Mouse (Mus musculus): ENCODE data around the gene Pmvk.
A peak's percentile ranks its signal among the peaks of the same experiment; 100 is the strongest.
"Not testable (repeated sequence)": the region's sequence is repeated elsewhere in the genome, so short reads cannot be mapped to it uniquely, and the experiment has no call there.

Pmvk gene

DNA sequence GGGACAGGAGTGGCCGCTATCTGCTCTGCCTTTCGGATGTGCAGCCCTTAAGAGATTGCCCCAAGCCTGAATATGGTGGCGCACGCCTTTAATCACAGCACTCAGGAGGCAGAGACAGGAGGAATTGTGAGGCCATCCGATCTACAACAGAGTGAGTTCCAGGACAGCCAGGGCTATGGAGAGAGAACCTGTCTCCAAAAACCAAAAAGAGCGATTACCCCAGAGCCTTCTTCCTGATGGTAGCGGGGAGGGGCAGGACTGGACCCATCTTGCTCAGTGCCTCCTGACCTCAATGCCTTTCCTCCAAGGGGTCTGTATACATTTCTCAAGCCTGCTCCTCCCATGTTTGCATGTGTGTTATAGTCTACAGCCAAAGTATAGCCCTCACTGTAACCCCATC is 25.3 kb upstream of the Pmvk start:
- DNase-seq (ENCODE audit: low spot score in 2 of 2), result not testable (repeated sequence)

DNA sequence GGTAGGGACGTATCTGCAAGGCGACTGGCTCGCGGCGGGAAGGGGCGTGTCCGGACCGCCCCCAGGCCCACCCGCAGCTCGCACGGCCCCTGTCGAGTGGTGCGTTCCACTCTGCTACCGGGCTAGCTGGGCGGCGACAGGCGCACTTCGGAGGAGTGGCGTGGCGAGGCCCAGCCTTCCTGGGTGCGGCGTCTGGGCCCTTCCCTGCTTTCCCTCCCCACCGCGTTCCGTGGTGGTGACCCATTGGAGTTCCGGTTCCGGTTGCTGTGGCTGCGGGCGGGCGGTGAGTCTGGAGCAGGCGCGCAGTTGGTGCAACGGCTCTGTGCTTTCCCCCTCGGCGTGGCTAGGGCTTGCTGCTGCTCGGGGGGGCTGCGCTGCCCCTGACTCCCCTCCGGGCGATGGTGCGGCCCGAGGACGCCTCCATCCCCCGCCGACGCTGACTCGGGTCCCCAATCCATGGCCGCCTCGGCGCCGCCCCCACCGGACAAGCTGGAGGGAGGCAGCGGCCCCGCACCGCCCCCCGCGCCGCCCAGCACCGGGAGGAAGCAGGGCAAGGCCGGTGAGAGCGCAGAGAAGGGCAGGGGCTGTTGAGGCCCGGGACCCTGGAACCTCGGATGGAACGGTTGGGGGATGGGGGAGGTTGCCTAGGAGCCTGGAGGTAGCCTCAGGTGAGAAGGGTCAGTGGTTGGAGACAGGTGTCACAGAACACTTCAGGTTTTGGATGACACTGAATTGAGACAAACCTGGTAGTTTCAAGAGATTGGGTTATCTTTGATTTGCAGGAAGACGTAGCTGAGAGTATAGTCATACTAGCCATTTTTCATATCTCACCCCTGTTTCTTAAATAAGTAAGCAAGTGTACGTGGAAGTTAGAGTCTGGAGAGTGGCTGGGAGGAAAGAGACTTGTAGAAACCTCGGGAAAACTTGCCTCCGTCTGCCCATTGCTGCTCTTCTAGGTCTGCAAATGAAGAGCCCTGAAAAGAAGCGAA is 23.9 kb upstream of the Pmvk start, which contains the start of gene Pygo2:
Gene Pygo2 (plus strand): TSS at position 44 of the 989 bp plus-strand sequence.
- peak; percentile 98 for DNase-seq (ENCODE audit: low spot score in 2 of 2)

GRCm38 (mm10) chr3:89432606-89433005 is 21.7 kb upstream of the Pmvk start:
- DNase-seq (ENCODE audit: low spot score in 2 of 2), result no peak

GRCm38 (mm10) chr3:89434532-89434931 is 19.8 kb upstream of the Pmvk start:
- no peak for DNase-seq (ENCODE audit: low spot score in 2 of 2)

- DNase-seq (ENCODE audit: low spot score in 2 of 2), result peak in 1 of 2 experiments; percentile 55
These were observed 19.3 kb upstream of the Pmvk start for GRCm38 (mm10) chr3:89435041-89435440.

- DNase-seq (ENCODE audit: low spot score in 2 of 2), result peak in 1 of 2 experiments; percentile 50
These were observed 17.9 kb upstream of the Pmvk start, which contains the start of gene Pbxip1 for GRCm38 (mm10) chr3:89436176-89437113. Pbxip1 (plus strand) TSS chr3:89436706.

DNA sequence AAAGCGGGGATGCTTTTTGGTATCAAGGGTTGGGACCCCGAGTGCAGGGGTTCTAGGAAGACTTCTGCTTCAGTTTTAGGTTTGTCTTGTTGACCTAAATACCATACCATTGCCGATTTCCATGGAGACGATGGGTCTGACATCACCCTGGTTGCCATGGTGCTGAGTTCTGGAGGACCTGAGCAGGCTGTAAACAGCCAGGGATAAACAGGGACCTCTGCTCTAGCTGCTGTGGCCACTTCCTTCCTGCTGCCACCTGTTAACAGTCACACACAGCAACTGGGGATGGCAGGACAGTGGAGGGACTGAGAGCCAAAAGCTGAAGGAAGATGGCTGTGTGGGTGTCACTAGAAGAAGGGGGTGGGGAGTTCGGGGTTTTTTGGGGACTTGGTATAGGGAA is 17.1 kb upstream of the Pmvk start:
- peak; percentile 51 to 70 for DNase-seq (ENCODE audit: low spot score in 2 of 2)

- DNase-seq (ENCODE audit: low spot score in 2 of 2), result no peak
These were observed 13.7 kb upstream of the Pmvk start for GRCm38 (mm10) chr3:89440691-89441090.

- DNase-seq (ENCODE audit: low spot score in 2 of 2), result no peak
These were observed 5.4 kb upstream of the Pmvk start for GRCm38 (mm10) chr3:89448720-89449537.

DNA sequence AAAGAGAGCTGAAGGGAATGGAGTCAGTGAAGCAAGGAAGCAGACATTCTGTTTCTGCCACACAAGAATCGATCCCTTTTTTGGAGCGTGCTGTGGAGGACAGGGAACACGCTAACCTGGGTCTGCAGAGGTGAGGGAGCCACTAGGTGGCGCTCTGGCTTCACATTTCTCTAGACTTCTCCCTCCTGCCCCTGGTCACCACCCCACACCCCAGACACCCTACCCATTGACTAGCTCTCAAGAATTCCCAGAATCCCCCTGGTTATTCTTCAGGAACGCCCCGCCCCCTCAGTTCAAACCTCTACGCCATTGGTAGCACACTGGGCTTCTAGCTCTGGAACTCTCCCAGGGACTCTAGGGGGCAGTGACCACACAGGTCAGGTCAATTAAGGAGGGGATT is 4.8 kb upstream of the Pmvk start:
- peak; percentile 67 to 77 for DNase-seq (ENCODE audit: low spot score in 2 of 2)

GRCm38 (mm10) chr3:89451916-89452315 is 2.4 kb upstream of the Pmvk start:
- DNase-seq (ENCODE audit: low spot score in 2 of 2), result no peak

DNA sequence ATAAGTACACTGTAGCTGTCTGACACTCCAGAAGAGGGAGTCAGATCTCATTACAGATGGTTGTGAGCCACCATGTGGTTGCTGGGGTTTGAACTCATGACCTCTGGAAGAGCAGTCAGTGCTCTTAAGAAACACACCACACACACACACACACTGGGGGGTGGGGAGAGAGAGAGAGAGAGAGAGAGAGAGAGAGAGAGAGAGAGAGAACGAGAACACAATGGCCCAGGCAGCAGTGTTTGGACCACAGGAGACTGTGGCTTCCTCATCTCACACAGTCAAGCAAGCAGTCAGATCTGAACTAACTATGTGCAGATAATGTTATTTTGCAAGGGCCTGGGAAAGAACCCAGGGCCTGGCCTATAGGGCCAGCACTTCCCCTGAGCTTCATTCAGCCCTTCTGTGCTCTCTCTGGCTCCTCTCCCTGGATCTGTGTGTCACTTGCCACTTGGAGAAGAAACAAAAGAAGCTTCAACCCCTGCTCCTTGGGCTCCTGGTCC is 1.5 kb downstream of the Pmvk start:
- no peak for DNase-seq (ENCODE audit: low spot score in 2 of 2)

DNA sequence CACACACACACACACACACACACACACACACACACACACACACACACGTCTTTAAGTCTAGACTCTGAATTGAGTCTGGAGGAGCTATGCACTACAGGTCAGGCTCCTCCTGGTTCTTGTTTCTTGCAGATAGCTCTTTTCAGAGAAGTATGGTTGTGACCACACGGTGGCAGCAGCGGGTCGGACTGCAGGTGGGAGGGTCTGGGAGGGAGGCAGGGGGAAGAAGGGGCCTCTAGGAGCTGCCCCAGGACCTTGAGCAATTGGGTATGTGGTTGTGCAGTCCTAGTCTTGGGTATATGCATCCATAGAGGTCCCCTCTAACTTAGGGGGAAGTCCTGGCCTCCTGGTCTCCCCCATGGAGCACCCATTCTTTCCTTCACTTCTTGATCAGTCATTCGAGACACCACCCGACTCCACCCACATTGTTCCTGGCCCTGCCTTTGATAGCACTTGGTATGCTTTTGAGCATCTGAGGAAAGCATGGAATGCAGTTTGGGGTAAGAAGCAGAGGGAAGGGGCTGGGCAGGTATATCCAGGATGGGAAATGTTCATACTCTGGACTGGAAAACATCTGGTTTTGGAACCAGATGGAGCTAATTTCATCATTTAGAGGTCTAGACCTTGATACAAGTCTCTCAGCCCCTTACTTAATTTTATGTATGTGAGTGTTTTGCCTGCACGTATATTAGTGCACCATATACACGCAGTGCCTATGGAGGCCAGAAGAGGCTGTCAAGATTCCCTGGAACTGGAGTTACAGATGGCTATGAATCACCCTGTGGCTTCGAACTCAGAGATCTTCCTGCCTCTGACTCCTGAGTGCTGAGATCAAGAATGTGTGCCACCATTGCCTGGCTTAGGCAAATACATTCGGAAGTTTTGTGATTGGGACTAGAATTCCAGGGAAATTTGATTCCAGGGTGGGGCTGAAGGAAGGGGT is 2.7 kb downstream of the Pmvk start:
- peak in 1 of 2 experiments; percentile 70 for DNase-seq (ENCODE audit: low spot score in 2 of 2)

- peak in 1 of 2 experiments; percentile 56 for DNase-seq (ENCODE audit: low spot score in 2 of 2)
These were observed 4.1 kb downstream of the Pmvk start for GRCm38 (mm10) chr3:89458372-89458964.

- peak; percentile 94 to 95 for DNase-seq (ENCODE audit: low spot score in 2 of 2)
These were observed 4.8 kb downstream of the Pmvk start for GRCm38 (mm10) chr3:89458965-89459807.

DNA sequence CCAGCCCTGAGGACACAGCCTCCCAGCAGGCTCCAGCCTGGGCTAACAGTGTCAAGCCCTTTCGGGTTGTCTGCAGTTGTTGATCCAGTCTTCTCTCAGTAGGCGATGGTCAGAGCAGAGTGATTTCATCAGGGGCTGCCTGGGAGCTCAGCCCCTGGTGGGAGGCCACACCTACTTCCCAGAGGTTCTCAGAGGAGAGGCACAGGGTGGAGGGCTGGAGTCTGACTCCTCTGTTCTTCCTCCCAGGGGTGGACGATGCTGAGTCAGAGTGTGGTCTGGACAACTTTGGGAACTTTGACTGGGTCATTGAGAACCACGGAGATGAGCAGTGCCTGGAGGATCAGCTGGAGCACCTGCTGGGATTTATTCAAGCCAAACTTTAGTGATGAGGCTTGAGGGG is 13.9 kb downstream of the Pmvk start:
- no peak for DNase-seq (ENCODE audit: low spot score in 2 of 2)

DNA sequence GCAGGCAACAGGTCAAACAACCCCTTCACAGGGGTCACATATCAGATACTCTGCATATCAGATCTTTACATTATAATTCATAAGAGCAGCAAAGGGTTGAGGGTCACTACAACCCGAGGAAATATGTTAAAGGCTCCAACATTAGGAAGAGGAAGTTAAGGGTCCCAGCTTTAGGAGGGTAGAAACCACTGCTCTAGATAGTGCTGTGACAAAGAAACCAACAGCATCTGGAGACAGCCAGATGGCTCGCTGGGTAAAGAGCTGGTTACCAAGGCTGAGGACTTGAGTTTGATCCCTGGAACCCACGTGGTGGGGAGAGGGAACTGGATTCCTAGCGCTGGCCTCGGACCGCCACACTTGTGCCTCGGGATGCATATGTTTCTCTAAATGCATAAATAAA is 17.9 kb downstream of the Pmvk start:
- DNase-seq (ENCODE audit: low spot score in 2 of 2), result no peak

- DNase-seq (ENCODE audit: low spot score in 2 of 2), result no peak
These were observed 19.5 kb downstream of the Pmvk start for GRCm38 (mm10) chr3:89473838-89474237.
